Mouse (Mus musculus): ENCODE measurements around the gene Fzd4.

Fzd4 gene

GRCm38 (mm10) chr7:89391831-89392230 is 12.3 kb upstream of the Fzd4 start:
- Histone ChIP-seq H3K27me3 (ENCODE audit: control insufficient read depth, insufficient read depth, low read length, poor library complexity, severe bottlenecking) (no peaks in the 10 kb centered on the region), H3K36me3 (ENCODE audit: control insufficient read depth, insufficient read depth, low read length, poor library complexity, severe bottlenecking) (no peaks in the 10 kb centered on the region)
- no peak for DNase-seq (ENCODE audit: low read depth, low spot score)

GRCm38 (mm10) chr7:89392388-89392787 is 11.8 kb upstream of the Fzd4 start:
- no peaks in the 10 kb centered on the region for H3K36me3 ChIP-seq (ENCODE audit: control insufficient read depth, insufficient read depth, low read length, poor library complexity, severe bottlenecking)
- no peaks in the 10 kb centered on the region for H3K27me3 ChIP-seq (ENCODE audit: control insufficient read depth, insufficient read depth, low read length, poor library complexity, severe bottlenecking)
- no peak for DNase-seq (ENCODE audit: low read depth, low spot score)

GRCm38 (mm10) chr7:89392825-89393224 is 11.3 kb upstream of the Fzd4 start:
- DNase-seq (ENCODE audit: low read depth, low spot score), result peak; percentile 52
- Histone ChIP-seq H3K27me3 (ENCODE audit: control insufficient read depth, insufficient read depth, low read length, poor library complexity, severe bottlenecking) (no peaks in the 10 kb centered on the region), H3K36me3 (ENCODE audit: control insufficient read depth, insufficient read depth, low read length, poor library complexity, severe bottlenecking) (no peaks in the 10 kb centered on the region)

GRCm38 (mm10) chr7:89395399-89395798 is 8.8 kb upstream of the Fzd4 start:
- DNase-seq (ENCODE audit: low read depth, low spot score), result no peak
- Histone ChIP-seq H3K36me3 (ENCODE audit: control insufficient read depth, insufficient read depth, low read length, poor library complexity, severe bottlenecking) (no peaks in the 10 kb centered on the region), H3K27me3 (ENCODE audit: control insufficient read depth, insufficient read depth, low read length, poor library complexity, severe bottlenecking) (no peaks in the 10 kb centered on the region)

DNA sequence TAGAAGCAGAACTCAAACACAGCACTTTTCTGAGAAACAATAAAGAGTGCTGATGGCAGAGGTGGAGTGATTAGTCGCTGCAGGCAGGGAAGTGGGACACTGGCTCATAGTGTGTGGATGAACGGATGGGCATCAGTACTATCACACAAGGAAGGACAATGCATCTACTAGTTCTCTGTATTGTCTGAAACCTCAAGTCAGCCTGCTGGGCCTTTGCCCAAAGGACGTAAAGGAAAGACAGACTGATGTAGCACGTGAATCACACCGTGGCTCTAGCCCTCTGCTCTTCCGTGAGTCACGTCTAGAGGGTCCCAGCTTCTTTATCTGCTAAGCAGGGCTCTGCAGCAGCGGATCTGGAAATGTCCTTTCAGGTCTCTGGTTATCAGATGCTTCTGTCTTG is 7.8 kb upstream of the Fzd4 start:
- Histone ChIP-seq H3K27me3 (ENCODE audit: control insufficient read depth, insufficient read depth, low read length, poor library complexity, severe bottlenecking) (no peaks in the 10 kb centered on the region), H3K36me3 (ENCODE audit: control insufficient read depth, insufficient read depth, low read length, poor library complexity, severe bottlenecking) (no peaks in the 10 kb centered on the region)
- DNase-seq (ENCODE audit: low read depth, low spot score), result no peak

GRCm38 (mm10) chr7:89397837-89398534 is 6.2 kb upstream of the Fzd4 start:
- DNase-seq (ENCODE audit: low read depth, low spot score), result no peak
- H3K27me3 ChIP-seq (ENCODE audit: control insufficient read depth, insufficient read depth, low read length, poor library complexity, severe bottlenecking), result no peaks in the 10 kb centered on the region
- H3K36me3 ChIP-seq (ENCODE audit: control insufficient read depth, insufficient read depth, low read length, poor library complexity, severe bottlenecking), result no peaks in the 10 kb centered on the region

- Histone ChIP-seq H3K36me3 (ENCODE audit: control insufficient read depth, insufficient read depth, low read length, poor library complexity, severe bottlenecking) (no peaks in the 10 kb centered on the region), H3K27me3 (ENCODE audit: control insufficient read depth, insufficient read depth, low read length, poor library complexity, severe bottlenecking) (no peaks in the 10 kb centered on the region)
- no peak for DNase-seq (ENCODE audit: low read depth, low spot score)
Observed at GRCm38 (mm10) chr7:89400721-89401120, 3.4 kb upstream of the Fzd4 start.

DNA sequence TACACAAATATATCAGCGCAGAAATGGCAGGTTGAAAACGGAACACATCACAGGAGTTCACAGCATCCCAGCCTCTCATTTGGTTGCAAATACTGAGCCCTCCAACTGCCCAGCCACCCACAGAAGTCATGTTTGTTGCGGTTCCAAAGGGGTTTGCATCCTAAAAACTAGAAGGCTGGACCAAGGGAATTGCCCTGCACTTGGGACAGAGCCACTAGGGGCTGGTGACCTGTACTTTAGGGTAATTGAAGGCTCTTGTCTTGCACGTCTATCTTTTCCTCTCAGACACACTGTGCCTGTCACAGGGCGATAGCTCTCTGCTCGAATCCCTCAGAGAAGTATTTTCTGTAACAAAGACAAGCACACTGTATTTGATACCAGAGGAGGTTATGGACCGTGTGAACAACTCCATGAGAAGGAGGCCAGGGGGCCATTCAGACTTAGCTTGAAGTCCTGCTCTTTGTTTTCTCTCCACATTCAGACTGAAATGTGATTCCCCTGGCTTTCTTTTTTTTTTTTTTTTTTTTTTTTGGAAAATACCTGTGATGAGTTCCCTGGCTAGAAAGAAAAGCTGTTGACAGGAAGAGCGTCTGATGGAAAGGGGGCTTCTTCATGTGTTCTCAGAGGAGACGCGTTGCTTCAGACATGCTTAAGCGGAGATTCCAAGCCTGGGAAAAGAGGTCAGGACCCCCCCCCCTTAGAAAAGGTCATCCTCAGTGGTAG is 2.9 kb upstream of the Fzd4 start:
- no peaks in the 10 kb centered on the region for H3K36me3 ChIP-seq (ENCODE audit: control insufficient read depth, insufficient read depth, low read length, poor library complexity, severe bottlenecking)
- no peaks in the 10 kb centered on the region for H3K27me3 ChIP-seq (ENCODE audit: control insufficient read depth, insufficient read depth, low read length, poor library complexity, severe bottlenecking)
- DNase-seq (ENCODE audit: low read depth, low spot score), result no peak

DNA sequence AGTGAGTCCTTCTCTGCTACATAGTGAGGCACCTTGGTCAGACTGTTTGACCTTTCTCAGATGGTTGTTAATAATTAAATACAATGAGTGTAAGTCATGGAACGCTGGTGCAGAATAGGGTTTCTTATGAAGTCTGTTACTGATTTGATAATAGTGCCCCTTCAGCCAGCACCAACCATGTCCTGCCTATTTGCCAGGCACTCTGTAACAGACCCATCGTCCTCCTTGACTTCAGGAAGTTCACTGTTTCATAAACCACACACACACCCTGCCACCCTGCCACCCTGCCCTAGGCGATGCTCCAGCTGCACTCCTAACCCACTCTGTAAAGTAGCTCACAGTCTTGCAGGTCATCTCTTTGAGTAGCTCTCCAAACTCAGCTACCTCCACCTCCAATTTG is 2.2 kb upstream of the Fzd4 start:
- Histone ChIP-seq H3K36me3 (ENCODE audit: control insufficient read depth, insufficient read depth, low read length, poor library complexity, severe bottlenecking) (no peaks in the 10 kb centered on the region), H3K27me3 (ENCODE audit: control insufficient read depth, insufficient read depth, low read length, poor library complexity, severe bottlenecking) (no peaks in the 10 kb centered on the region)
- no peak for DNase-seq (ENCODE audit: low read depth, low spot score)

- peak; percentile 48 for DNase-seq (ENCODE audit: low read depth, low spot score)
- Histone ChIP-seq H3K27me3 (ENCODE audit: control insufficient read depth, insufficient read depth, low read length, poor library complexity, severe bottlenecking) (no peaks in the 10 kb centered on the region), H3K36me3 (ENCODE audit: control insufficient read depth, insufficient read depth, low read length, poor library complexity, severe bottlenecking) (no peaks in the 10 kb centered on the region)
Observed at GRCm38 (mm10) chr7:89403053-89403972, 842 bp upstream of the Fzd4 start.

- no peak for DNase-seq (ENCODE audit: low read depth, low spot score)
Observed at GRCm38 (mm10) chr7:89404734-89405440, 732 bp downstream of the Fzd4 start.

DNA sequence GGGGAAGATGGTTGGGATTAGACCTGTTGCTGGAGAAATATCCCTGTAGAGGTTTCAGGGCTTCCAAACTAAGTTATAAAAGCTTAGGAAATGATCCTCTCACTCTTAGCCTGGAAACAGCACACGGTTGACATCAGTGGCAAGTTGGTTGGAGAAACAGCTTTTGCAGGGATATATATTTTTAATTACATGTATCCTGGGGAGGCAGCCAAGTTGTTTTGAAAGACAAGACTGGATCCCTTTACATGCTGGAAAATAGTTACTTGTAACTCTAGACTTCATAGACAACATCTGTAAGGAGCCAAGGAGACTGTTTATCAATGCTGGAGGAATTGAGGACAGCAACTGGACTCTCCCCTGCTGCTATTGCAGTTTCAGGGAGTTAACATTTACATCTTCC is 1.9 kb downstream of the Fzd4 start:
- no peaks in the 10 kb centered on the region for H3K36me3 ChIP-seq (ENCODE audit: control insufficient read depth, insufficient read depth, low read length, poor library complexity, severe bottlenecking)
- DNase-seq (ENCODE audit: low read depth, low spot score), result no peak
- H3K27me3 ChIP-seq (ENCODE audit: control insufficient read depth, insufficient read depth, low read length, poor library complexity, severe bottlenecking), result no peaks in the 10 kb centered on the region

More at GRCm38 (mm10) chr7:89404734-89405440, 732 bp downstream of the Fzd4 start:
- Histone ChIP-seq H3K27me3 (ENCODE audit: control insufficient read depth, insufficient read depth, low read length, poor library complexity, severe bottlenecking) (no peaks in the 10 kb centered on the region), H3K36me3 (ENCODE audit: control insufficient read depth, insufficient read depth, low read length, poor library complexity, severe bottlenecking) (no peaks in the 10 kb centered on the region)

- Histone ChIP-seq H3K36me3 (ENCODE audit: control insufficient read depth, insufficient read depth, low read length, poor library complexity, severe bottlenecking) (no peaks in the 10 kb centered on the region), H3K27me3 (ENCODE audit: control insufficient read depth, insufficient read depth, low read length, poor library complexity, severe bottlenecking) (no peaks in the 10 kb centered on the region)
- DNase-seq (ENCODE audit: low read depth, low spot score), result no peak
Observed at GRCm38 (mm10) chr7:89407006-89407940, 3.1 kb downstream of the Fzd4 start.
